Mouse (Mus musculus) heart, embryonic 14.5 days (tissue): Measurements from ENCODE around the gene Fkbp9. TPM values are rescaled to one million over a fixed set of nuclear protein-coding genes. Genes with fewer than 3 reads are reported as not detected.

Source experiments
- ATAC-seq: fragments of 200-750 bp; cut with Nextera tagmentation; 2 replicates; pipeline ENCODE4 v1.8.0; 2017; ENCODE audit warnings: low read depth, moderate TSS enrichment; ENCODE audit not compliant: insufficient number of reproducible peaks, insufficient read depth, low FRiP score
- H3K27ac ChIP-seq, 2 experiments: fragments of 200-500 bp in 1 of 2; fragments of 300-500 bp in 1 of 2; sonication (generic) in 1 of 2; replicated peaks in 1 of 2; 2 replicates each; pipeline ENCODE4 v1.5.1; 2012 to 2014; ENCODE audit warnings: low read depth in 2 of 2, low read length in 2 of 2, control low read depth in 1 of 2, mild to moderate bottlenecking in 1 of 2, mixed read lengths in 1 of 2; ENCODE audit not compliant: control insufficient read depth in 1 of 2, insufficient read depth in 1 of 2
- H3K27me3 ChIP-seq: fragments of 300-500 bp; sonication (generic); 2 replicates; pipeline ENCODE4 v1.6.1; 2014; ENCODE audit warnings: mild to moderate bottlenecking, low read length, control low read depth; ENCODE audit not compliant: control insufficient read depth, insufficient read depth
- H3K36me3 ChIP-seq: fragments of 300-500 bp; sonication (generic); 2 replicates; pipeline ENCODE4 v1.6.1; 2014; ENCODE audit warnings: mild to moderate bottlenecking, control low read depth, low read length, mixed read lengths; ENCODE audit not compliant: control insufficient read depth, insufficient read depth
- H3K4me1 ChIP-seq, 2 experiments: fragments of 200-500 bp in 1 of 2; fragments of 300-500 bp in 1 of 2; sonication (generic) in 1 of 2; 2 replicates each; pipeline ENCODE4 v1.6.1; 2012 to 2014; ENCODE audit warnings: low read length in 2 of 2, control low read depth in 1 of 2, mixed read lengths in 1 of 2; ENCODE audit not compliant: control insufficient read depth in 2 of 2, insufficient read depth in 2 of 2
- H3K4me2 ChIP-seq: fragments of 300-500 bp; sonication (generic); 2 replicates; pipeline ENCODE4 v1.6.1; 2014; ENCODE audit warnings: mild to moderate bottlenecking, low read length
- H3K4me3 ChIP-seq, 2 experiments: fragments of 200-500 bp in 1 of 2; fragments of 300-500 bp in 1 of 2; sonication (generic) in 1 of 2; 2 replicates each; pipeline ENCODE4 v1.5.1; 2012 to 2014; ENCODE audit warnings: low read length in 2 of 2, mild to moderate bottlenecking in 2 of 2, control low read depth in 1 of 2, low read depth in 1 of 2, moderate library complexity in 1 of 2; ENCODE audit not compliant: control insufficient read depth in 1 of 2, insufficient read depth in 1 of 2
- H3K9ac ChIP-seq: fragments of 300-500 bp; sonication (generic); 2 replicates; pipeline ENCODE4 v1.6.1; 2014; ENCODE audit warnings: mild to moderate bottlenecking, low read length
- H3K9me3 ChIP-seq: fragments of 300-500 bp; sonication (generic); 2 replicates; pipeline ENCODE4 v1.6.1; 2016; ENCODE audit warnings: low read length, control low read depth; ENCODE audit not compliant: control insufficient read depth
- WGBS: fragments of 180-500 bp; shearing (Covaris S2); extraction: QIAGEN DNeasy Blood & Tissue Kit; methylation state at CpG from one replicate; pipeline ENCODE4 v1.1.7; 2014; 5-methylcytosine and 5-hydroxymethylcytosine counted together
- polyA plus RNA-seq: library from polyadenylated mRNA; unstranded; fragments of >200 nt; fragmentation: Nextera tagmentation; extraction: Ambion mirVana; gene quantifications from 2 replicates; pipeline ENCODE4 v1.2.1, GENCODE M21; 2014

Fkbp9 gene
- polyA plus RNA-seq, result 147 and 148 TPM in 2 replicates

DNA sequence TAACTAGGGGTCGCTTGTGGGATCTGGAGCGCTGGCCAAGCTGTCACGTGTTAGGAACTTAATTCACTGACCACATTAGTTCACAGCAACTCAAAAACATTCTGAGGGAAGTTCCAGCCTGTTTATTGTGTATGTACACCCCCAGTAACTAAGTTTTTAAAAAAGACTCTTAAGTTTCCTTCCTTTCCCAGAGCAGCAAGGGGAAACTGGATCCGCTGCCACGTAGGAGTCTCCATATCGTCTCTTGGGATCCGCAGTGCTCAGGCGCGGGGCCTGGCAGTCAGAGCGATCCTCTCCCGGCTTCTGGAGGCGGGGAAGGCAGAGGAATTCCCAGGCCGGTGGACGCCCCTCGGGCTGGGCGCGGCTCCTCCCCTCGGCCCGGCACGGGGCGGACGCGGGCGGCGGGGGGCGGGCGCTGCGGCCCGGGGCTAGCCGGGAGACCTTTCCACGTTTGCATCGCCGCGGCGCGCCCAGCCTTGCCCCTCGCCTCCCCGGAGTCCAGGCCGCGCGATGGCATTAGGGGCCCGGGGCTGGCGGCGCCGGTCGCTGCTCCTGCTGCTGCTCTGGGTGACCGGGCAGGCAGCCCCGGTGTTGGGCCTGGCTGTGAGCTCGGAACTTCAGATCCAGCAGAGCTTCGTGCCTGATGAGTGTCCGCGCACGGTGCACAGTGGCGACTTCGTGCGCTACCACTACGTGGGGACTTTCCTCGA is at the start of gene Fkbp9:
Fkbp9 (plus strand) TSS at position 363 of the 710 bp plus-strand sequence.
- Histone ChIP-seq H3K9ac (peak within 1 kb of the TSS; percentile 91), H3K27me3 (no peaks in the 10 kb centered on the region), H3K36me3 (peaks cover 19% of the 10 kb centered on the region), H3K9me3 (no peaks in the 10 kb centered on the region), H3K4me2 (peak within 1 kb of the TSS; percentile 85), H3K4me3 (peak within 1 kb of the TSS; percentile 77 to 97), H3K4me1 (peaks cover 0 to 3% of the 10 kb centered on the region in 2 experiments; a peak in 2 of 4 replicates), H3K27ac (peak within 1 kb of the TSS; percentile 88 to 90)
- peak; percentile 98 for ATAC-seq
- WGBS, result under 1% methylated on average over 57 of the region's 58 CpGs

DNA sequence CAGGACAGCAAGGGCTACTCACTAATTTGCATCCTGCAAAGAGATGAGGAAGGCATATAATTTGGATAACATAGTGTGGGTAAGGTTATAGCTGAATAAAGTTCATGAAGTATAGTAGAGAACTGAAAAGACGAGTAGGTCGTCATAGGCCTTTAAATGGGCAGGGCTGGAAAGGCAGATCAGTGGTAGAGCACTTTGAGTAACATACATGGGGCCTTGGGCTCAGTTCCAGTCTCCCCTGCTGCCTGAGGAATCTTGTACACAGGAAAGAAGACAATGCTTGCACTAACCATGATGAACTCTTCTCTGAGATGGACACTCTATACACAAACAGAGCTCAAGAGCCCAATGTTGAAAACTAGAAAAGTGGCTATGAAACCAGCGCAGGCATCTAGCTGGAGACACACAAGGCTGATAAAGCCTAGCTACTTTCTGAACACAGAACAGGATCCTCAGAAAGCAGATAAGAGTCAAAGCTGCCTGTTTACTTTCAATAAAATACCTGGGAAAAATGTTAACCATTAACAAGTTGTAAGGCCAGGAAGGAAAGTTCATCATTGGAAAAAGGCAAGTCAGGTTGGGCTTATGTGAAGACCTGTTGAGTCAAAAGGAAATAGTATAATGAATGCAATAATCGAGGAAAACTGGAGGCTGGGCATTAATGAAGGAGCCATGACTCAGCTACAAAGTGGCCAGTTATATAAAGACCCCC is 48.1 kb upstream of the Fkbp9 start:
- peaks cover 79% of the 10 kb centered on the region for H3K36me3 ChIP-seq
- no peak overlapping the region for H3K9ac ChIP-seq
- H3K4me3 ChIP-seq, result no peak overlapping the region
- ATAC-seq, result no peak
- no peaks in the 10 kb centered on the region for H3K9me3 ChIP-seq
- no peak overlapping the region for H3K4me2 ChIP-seq
- H3K27ac ChIP-seq, result no peak overlapping the region
- H3K4me1 ChIP-seq, result peaks cover 0 to 5% of the 10 kb centered on the region in 2 experiments; a peak in 2 of 4 replicates
- no peaks in the 10 kb centered on the region for H3K27me3 ChIP-seq
- 84% methylated on average over 4 of the region's 4 CpGs for WGBS

GRCm38 (mm10) chr6:56785068-56785467 is 46.8 kb upstream of the Fkbp9 start:
- WGBS, result 71% methylated on average over 5 of the region's 5 CpGs
- ATAC-seq, result no peak
- H3K4me3 ChIP-seq, result no peak overlapping the region
- no peak overlapping the region for H3K9ac ChIP-seq
- no peaks in the 10 kb centered on the region for H3K27me3 ChIP-seq
- no peaks in the 10 kb centered on the region for H3K9me3 ChIP-seq
- H3K4me1 ChIP-seq, result peaks cover 0 to 10% of the 10 kb centered on the region in 2 experiments; a peak in 3 of 4 replicates
- no peak overlapping the region for H3K27ac ChIP-seq
- H3K4me2 ChIP-seq, result no peak overlapping the region
- peaks cover 73% of the 10 kb centered on the region for H3K36me3 ChIP-seq

GRCm38 (mm10) chr6:56787668-56788067 is 44.2 kb upstream of the Fkbp9 start:
- Histone ChIP-seq H3K4me1 (peaks cover 0 to 11% of the 10 kb centered on the region in 2 experiments; a peak in 3 of 4 replicates), H3K36me3 (peaks cover 50% of the 10 kb centered on the region), H3K27ac (no peak overlapping the region), H3K4me2 (no peak overlapping the region), H3K4me3 (no peak overlapping the region), H3K9ac (no peak overlapping the region), H3K27me3 (no peaks in the 10 kb centered on the region), H3K9me3 (no peaks in the 10 kb centered on the region)
- WGBS, result 63% methylated on average over 2 of the region's 2 CpGs
- no peak for ATAC-seq

DNA sequence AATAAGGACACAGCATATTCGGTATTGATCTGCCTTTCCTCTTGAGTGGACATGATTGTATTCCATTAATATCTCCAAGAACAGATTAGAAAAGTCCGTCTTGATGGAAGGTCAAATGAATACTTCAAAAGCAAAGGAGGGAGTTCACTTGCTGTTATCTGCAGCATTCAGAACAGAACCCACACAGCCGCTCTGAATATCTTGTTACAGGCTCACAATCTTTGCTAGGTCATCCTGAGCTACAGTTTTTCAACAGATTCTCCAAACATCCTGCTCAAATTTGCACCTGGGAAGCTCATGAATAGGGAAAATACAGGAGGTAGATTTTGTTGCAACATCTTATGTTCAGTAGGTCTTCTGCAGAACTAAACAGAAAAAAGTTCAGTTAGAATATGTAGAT is 42.5 kb upstream of the Fkbp9 start:
- H3K9me3 ChIP-seq, result no peaks in the 10 kb centered on the region
- no peak overlapping the region for H3K4me3 ChIP-seq
- H3K9ac ChIP-seq, result no peak overlapping the region
- 19% methylated on average over 3 of the region's 3 CpGs for WGBS
- H3K36me3 ChIP-seq, result peaks cover 41% of the 10 kb centered on the region
- H3K4me1 ChIP-seq, result peaks cover 2 to 19% of the 10 kb centered on the region in 2 experiments; a peak in 3 of 4 replicates
- H3K27me3 ChIP-seq, result no peaks in the 10 kb centered on the region
- no peak overlapping the region for H3K4me2 ChIP-seq
- no peak for ATAC-seq
- H3K27ac ChIP-seq, result no peak overlapping the region

- Histone ChIP-seq H3K36me3 (no peaks in the 10 kb centered on the region), H3K4me2 (peak overlapping the region; percentile 92), H3K27me3 (no peaks in the 10 kb centered on the region), H3K4me3 (no peak overlapping the region), H3K9ac (no peak overlapping the region), H3K9me3 (no peaks in the 10 kb centered on the region), H3K4me1 (peaks cover 2 to 30% of the 10 kb centered on the region in 2 experiments; a peak in 2 of 4 replicates), H3K27ac (no peak overlapping the region)
- no peak for ATAC-seq
- whole genome bisulfite sequencing, result 85% methylated on average over 5 of the region's 5 CpGs
These were observed 37.0 kb upstream of the Fkbp9 start for GRCm38 (mm10) chr6:56794834-56795233.

- Histone ChIP-seq H3K9me3 (no peaks in the 10 kb centered on the region), H3K27ac (peak overlapping the region; percentile 96 to 99), H3K4me2 (peak overlapping the region; percentile 92), H3K36me3 (no peaks in the 10 kb centered on the region), H3K27me3 (no peaks in the 10 kb centered on the region), H3K4me3 (peak overlapping the region; percentile 76 to 78; a peak in 3 of 4 replicates), H3K4me1 (peaks cover 2 to 27% of the 10 kb centered on the region in 2 experiments; a peak in 2 of 4 replicates), H3K9ac (peak overlapping the region; percentile 96)
- 5% methylated on average over 8 of the region's 8 CpGs for WGBS
- no peak for ATAC-seq
These were observed 35.6 kb upstream of the Fkbp9 start for GRCm38 (mm10) chr6:56796232-56796631.
